Mouse (Mus musculus): ENCODE measurements around the gene Fgfr1op. TPM values are rescaled to one million over a fixed set of nuclear protein-coding genes. Genes with fewer than 3 reads are reported as not detected.
"Not testable (repeated sequence)": the region's sequence is repeated elsewhere in the genome, so short reads cannot be mapped to it uniquely, and the experiment has no call there.

The Fgfr1op gene
- total RNA-seq, 1 experiment from 2014 or later, result 71.3 TPM

DNA sequence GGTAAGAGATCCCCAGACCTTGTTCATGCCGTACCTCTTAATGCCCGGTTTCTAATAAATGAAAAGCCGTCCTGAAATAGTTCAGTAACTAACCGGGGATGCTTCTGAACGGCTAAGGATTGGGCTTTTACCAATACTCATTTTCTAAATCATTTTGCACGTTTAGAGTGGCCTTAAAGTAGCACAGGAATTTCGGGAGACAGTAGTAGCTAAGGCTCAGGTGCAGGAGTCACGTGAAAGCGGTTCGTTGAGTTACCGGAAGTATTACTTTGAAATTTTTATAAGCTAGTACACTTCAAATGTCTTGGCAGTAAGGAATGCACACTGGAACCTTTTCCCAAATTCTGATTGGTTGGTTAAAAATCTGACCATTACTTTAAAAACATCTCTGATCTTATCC lies 676 bp downstream of the Fgfr1op start:
- ATAC-seq (ENCODE audit: extremely low read depth, insufficient number of reproducible peaks, low FRiP score, poor library complexity, severe bottlenecking), result not testable (repeated sequence)

DNA sequence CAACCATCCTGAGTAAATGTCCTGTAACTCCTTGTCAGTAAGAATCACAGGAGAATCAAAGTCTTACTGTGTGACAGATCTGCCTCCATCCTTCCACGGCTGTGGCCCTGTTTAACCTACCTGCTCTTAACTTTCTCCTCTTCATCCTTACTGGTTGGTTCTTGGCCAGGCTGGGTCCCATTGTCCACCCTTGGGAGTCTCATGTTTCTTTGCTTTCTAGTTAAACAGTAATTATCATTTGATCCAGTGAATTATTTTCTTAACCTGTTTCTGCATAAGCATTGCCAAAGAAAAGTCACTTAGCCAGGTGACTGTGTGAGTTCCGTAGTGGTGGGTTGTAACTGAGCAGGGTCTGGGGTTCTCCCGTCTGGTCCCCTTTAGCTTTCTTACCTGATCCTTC lies 1.2 kb downstream of the Fgfr1op start:
- ATAC-seq (ENCODE audit: extremely low read depth, insufficient number of reproducible peaks, low FRiP score, poor library complexity, severe bottlenecking), result not testable (repeated sequence)

DNA sequence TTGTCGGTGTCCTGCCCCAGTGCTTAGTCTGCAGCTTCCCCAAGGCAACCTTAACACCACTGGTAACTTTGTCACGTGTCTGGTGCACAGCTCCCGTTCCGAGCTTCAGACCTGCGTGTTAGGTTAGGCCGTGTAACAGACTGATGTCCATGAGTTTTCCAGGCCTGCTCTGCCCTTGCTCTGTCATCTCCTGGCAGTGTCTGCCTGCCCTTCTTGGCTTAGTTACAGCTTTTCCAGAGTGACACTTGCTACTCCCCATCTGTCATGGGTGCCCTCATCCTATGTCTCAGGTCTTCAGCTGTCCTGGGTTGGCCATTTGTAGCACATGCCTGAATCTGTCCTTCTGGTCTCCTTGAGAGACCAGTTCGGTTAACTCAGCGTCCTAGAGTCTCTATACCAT lies 2.1 kb downstream of the Fgfr1op start:
- not testable (repeated sequence) for ATAC-seq (ENCODE audit: extremely low read depth, insufficient number of reproducible peaks, low FRiP score, poor library complexity, severe bottlenecking)

DNA sequence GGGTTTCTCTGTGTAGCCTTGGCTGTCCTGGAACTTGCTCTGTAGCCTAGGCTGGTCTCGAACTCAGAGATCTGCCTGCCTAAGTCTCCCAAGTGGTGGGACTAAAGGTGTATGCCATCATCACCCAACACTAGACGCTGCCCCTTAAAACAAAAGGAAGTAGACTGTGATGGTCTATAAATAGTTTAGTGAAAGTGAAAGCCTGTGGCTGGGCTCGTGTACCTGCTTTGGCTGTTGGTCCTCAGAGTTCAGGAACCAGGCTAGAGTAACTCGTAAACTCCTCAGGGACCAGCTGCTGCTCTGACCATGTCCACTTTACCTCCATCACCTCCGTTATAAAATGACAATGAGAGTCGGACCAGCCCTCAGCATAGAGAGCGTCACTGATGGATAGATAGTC lies 5.0 kb downstream of the Fgfr1op start:
- ATAC-seq (ENCODE audit: extremely low read depth, insufficient number of reproducible peaks, low FRiP score, poor library complexity, severe bottlenecking), result peak; percentile 65

DNA sequence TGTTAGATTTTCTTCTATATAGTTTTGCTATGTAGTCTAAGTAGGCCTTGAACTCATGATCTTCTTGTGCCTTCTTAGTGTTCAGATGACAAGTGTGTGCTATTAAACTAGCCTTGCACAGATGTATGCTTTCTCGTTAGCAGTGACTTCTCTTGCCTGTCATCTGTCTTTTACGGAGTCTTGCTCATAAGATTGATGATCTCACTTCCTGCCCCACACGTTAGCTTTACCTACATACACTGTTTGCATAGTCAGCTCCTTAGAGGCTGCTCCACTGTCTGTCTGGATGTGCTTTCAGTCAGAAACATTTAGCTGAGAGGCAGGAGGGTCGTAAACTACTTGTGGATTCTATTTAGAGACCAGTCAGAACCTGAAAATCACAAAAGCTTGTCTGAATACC lies 5.8 kb downstream of the Fgfr1op start:
- peak; percentile 33; the same call in 1 of the 2 replicates for ATAC-seq (ENCODE audit: extremely low read depth, insufficient number of reproducible peaks, low FRiP score, poor library complexity, severe bottlenecking)

DNA sequence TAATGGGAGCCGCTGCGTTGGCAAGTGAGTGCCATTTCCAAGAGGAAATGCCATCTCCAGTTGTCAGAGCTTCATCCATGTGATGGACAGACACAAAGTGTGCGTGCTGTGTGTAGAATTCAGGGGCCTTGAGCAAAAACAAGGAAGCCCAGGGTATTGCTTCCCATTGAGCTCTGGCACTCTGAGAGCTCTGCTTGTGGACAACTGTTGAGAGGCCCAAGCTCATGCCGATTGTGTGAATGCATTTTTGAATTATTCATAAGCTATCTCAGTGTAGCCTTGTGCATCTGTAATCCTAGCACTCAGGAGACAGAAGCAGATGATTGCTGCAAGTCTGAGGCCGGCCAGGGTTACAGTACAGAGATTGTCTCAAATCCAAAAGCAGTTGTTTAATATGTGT lies 11.8 kb downstream of the Fgfr1op start:
- no peak for ATAC-seq (ENCODE audit: extremely low read depth, insufficient number of reproducible peaks, low FRiP score, poor library complexity, severe bottlenecking)

DNA sequence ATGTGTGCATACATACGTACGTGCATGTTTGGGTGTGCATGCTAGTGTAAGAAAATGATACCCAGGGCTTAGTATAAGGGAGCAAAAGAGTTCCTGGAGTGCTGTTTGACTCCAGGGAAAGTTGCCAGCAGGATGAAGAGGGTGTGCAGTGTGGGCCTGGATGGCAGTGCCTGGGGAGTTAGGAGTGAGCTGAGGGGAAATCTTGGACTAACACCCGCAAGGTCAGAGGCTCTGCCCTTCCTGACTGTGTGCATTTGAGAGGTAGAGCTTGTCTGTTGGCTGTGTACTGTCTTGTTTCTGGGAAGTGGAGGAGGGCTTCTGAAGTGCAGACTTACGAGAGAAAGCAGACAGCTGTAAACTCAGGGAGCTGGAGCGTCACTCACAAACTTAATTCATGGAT lies 18.5 kb downstream of the Fgfr1op start:
- ATAC-seq (ENCODE audit: extremely low read depth, insufficient number of reproducible peaks, low FRiP score, poor library complexity, severe bottlenecking), result no peak

DNA sequence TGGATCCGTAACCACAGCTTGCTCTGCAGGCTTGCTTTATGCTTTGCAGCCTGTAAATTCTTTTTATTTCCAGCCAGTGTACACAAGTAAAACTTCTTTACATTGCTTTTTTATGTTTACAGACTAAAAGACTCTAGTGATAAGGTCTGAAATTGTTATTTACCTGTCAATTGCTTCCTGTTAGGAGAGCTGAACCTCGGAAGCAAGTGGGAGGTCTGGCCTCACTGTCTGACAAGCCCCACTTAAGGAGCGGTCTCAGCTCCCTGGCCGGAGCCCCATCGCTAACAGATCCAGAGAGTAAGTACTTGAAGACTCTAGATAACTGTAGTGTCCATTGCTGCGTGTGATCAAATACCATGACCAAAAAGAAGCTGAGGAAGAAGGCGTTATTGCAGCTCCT lies 18.9 kb downstream of the Fgfr1op start:
- no peak for ATAC-seq (ENCODE audit: extremely low read depth, insufficient number of reproducible peaks, low FRiP score, poor library complexity, severe bottlenecking)

DNA sequence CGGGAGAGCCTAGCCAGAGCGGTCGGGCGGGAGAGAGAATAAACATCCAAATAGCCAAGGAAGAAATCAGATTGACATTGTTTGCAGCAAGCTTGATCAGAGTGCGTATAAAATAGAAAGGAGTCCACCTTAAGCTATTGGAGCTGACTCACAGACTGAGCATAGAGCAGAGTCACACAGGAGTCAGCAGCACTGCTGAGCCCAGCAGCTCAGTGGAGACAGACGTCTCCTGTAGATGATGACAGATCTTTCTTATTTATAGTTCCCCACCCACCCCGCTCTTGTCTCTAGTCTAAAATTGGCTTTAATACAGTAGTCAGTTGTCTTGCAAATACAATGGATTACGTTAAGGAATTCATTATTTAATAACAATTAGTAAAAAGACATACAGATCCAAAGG lies 28.4 kb downstream of the Fgfr1op start:
- ATAC-seq (ENCODE audit: extremely low read depth, insufficient number of reproducible peaks, low FRiP score, poor library complexity, severe bottlenecking), result no peak

DNA sequence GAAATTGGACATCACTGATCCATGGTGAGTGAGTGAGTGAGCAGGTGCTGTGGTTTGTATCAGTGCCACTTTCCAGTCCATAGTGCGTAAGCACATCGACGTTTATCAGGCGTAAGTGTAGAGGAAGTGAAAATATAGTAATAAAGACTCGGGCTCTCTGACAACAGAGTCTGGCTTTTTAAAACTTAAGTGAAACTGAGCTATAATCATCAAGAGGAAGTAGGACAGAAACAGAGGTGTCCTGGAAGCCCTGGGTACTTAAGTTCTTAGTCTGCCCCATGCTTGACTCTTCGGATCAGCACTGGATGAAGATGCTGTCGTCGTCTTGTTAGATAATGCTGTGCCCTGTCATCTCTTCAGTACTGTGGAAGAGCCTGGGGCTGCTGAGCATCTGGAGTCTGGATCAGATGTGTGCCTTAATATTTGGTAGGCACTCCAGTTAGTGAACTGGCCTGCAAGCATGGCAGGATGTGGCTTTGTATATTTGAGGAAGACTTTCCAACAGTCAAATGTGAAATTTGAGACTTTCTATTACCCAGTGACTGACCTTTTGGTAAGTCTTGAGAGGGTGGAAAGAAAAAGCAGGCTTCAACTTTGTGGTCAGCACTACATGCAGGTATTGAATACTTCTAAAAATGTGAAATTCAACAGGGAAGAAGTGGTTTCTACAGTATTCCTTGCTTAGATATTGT lies 30.5 kb downstream of the Fgfr1op start:
- ATAC-seq (ENCODE audit: extremely low read depth, insufficient number of reproducible peaks, low FRiP score, poor library complexity, severe bottlenecking), result peak; percentile 78

DNA sequence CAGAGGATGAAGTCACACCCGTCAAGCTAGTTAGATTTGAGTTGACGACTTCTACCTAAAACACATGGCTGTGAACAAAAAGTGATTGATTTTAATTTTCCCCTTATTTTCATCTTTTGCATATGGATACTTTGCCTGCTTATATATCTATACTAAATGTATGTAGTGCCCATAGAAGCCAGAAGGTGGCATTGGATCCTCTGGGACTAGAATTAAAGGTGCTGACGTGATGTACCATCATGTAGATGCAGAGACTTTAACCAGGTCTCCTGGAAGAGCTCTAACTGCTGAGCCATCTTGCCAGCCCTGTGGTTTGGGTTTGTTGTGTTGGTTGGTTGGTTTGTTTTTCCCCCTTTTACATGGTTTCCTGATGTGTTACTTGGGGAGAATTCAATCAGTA lies 32.4 kb downstream of the Fgfr1op start:
- peak; percentile 69 for ATAC-seq (ENCODE audit: extremely low read depth, insufficient number of reproducible peaks, low FRiP score, poor library complexity, severe bottlenecking)

DNA sequence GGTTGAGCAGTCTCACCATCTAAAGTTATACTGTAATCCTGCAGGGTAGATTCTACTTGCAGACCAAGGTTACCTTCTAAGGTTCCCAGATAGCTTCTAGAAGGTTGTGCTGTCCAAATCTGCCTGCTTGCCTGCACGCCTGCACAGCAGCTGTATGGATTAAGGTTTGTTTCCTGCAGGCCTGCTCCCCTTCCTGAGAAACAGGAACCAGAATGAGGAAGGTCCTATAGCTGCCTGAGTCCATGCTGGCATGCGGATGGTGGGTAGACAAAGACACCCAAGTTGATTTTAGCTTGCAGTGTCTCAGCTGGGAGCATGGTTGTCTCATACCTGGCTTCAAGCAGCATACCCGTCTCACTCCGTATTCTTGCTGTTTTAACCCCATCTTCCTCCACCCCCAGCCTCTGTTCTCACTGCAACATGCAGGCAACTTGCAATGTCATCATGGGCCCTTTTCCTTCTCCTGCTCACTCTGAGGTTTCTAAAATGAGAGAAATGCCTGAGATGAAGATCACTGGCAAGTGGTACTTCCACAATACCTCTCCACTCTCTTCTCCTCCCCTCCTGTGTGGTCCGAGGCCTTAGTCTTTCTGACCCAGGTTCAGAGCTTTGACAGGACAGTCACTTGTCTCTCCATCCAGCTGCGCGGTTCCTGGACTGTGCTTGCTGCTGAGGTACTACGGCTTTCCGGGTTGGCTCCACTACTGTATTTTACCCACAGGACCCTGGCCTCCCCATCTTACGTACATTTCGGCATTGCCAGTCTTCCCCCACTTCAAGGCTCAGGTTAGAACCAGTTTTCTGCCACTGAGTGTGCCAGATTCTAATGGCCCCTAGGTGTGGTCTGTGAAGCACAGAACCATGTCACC lies 34.0 kb downstream of the Fgfr1op start:
- peak; percentile 40; the same call in 1 of the 2 replicates for ATAC-seq (ENCODE audit: extremely low read depth, insufficient number of reproducible peaks, low FRiP score, poor library complexity, severe bottlenecking)

DNA sequence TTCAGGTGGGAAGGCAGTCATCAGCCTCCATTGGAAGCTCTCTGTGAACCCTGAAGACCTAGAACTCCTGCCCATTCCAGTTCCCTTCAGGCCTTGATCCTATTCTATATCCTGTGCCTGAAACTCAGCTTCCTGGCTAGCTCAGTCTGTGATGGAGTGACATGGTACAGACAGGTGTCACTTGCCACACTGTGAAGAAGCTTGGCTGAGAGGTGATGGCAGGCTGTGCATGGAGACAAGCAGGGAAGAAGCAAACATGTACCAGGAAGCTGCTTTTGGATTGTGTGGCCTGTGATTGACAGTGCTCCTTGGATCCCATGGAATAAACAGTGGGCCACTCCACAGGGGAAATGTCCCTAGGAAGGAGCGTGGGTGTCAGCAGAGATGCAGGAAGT lies 34.6 kb downstream of the Fgfr1op start:
- ATAC-seq (ENCODE audit: extremely low read depth, insufficient number of reproducible peaks, low FRiP score, poor library complexity, severe bottlenecking), result no peak

DNA sequence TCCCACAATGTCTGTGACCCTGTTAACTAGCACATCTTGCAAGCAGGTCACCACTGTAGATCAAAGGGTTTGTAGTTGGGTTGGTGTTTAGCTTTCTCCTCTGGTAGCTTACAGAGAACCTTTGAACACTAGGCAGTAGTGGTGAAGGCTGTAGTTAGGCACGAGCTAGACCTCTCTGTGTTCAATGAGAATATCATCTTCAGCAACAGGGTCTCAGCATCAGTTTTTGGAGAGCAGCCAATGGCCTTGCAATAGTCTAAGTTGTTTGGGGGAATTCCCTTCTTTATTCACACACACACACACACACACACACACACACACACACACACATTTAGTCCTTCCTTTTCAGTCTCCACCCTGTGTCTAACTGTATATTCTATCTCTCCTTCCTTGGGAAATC lies 38.2 kb downstream of the Fgfr1op start:
- ATAC-seq (ENCODE audit: extremely low read depth, insufficient number of reproducible peaks, low FRiP score, poor library complexity, severe bottlenecking), result no peak

DNA sequence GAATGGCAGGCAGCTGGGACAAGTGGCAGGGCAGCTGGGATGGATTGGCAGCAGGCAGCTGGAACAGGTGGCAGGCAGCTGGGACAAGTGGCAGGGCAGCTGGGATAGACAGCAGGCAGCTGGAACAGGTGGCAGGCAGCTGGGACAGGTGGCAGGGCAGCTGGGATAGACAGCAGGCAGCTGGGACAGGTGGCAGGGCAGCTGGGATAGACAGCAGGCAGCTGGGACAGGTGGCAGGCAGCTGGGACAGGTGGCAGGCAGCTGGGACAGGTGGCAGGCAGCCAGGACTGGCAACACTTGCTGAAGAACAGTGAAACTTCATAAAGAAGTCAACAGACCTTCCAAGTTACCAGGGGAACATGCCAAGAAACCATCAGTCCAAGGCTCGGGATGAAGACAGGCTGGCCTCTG lies 39.9 kb downstream of the Fgfr1op start:
- not testable (repeated sequence) for ATAC-seq (ENCODE audit: extremely low read depth, insufficient number of reproducible peaks, low FRiP score, poor library complexity, severe bottlenecking)

DNA sequence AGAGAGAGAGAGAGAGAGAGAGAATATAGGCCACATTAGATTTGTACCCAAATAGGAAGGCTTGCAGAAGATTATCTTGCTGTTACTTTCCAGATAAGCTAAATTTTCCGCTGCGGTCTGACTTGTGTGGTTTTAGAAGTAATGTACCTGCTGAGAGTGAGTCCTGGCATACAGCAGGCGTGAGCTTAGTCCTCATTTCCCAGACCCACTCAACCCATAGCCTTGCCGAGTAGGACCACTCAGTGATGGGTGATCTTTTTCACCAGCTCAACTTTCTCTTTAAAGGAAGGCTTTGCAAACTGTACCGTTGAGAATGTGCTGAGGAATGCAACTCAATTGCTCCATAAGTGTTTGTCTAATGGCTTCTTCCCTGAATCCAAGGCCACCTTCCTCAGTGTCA lies 41.4 kb downstream of the Fgfr1op start:
- ATAC-seq (ENCODE audit: extremely low read depth, insufficient number of reproducible peaks, low FRiP score, poor library complexity, severe bottlenecking), result no peak

DNA sequence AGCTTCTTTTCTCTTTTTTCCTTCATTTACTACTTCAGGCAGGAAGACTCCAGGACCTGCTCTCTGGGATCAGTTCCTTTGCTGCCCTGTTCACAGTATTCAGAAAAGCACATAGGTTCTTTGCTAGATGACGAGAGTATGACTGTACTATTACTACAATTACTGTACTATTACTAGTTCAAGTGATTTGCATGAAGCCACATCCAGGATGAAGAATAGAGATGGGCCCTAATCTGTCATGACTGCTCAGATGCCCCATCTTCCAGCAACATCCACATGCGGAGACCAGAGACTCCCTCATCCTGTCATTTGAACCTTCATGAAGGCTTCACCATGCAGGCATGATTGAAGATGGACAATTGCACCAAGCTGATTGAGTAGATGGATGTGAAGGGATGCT lies 44.4 kb downstream of the Fgfr1op start:
- ATAC-seq (ENCODE audit: extremely low read depth, insufficient number of reproducible peaks, low FRiP score, poor library complexity, severe bottlenecking), result no peak

DNA sequence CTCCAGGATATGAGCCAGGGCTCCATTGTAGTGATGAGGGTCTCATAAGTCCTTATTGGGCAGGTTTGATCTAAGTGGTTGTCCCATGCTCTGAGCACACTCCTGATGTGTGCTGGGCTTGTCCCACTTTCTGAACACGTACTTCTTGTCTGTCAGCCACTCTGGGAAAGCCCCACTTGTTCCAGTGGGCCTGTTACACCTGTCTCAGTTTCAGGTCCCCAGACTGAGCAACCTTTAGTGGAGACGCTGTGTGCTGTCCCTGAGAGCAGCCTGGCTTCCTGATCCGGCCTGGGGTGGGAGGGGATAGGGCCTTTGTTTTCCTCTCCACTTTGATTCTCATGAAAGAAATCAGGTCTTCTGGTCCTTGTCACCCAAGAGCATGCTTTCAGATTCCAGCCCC lies 44.9 kb downstream of the Fgfr1op start:
- peak; percentile 14; the same call in 1 of the 2 replicates for ATAC-seq (ENCODE audit: extremely low read depth, insufficient number of reproducible peaks, low FRiP score, poor library complexity, severe bottlenecking)

DNA sequence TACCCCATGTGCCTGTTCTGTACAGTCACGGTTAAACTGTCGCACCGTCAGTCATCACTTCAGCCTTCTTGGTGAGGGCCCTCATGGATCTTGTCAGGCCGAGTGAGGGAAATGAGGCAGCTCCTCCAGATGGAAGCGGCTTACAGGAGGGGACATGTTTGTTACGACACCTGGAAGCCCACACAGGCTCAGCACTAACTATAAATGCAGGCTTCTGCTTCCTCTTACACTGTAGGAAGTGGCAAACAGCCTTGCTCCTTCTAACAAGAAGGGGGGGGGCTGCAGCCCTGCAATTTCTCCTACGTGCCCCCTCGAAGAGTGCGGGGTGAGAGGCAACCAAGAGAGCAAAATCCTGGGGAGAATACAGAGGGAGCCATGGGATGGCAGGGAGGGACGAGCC lies 45.4 kb downstream of the Fgfr1op start:
- 0 out of 2 replicates have a peak, but pooled peaks have one; percentile 20 for ATAC-seq (ENCODE audit: extremely low read depth, insufficient number of reproducible peaks, low FRiP score, poor library complexity, severe bottlenecking)

DNA sequence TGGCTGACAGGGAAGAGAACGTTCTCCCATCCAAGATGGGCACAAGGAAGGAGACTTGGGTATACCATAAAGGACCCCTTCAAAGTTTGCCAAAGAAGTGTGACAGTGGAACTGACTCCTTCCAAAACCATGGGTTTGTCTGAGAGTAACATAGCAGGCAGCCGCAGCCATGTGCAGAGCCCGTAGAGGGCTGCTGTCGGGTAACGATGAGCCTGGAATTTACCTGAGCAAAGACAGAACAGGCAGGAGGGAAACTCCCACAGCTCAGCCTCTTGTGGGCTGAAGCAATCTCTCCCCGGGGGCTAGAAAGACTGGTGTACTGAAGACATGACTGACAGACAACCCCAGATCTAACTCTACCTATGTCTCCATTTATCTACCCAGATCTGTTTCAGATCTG lies 46.1 kb downstream of the Fgfr1op start:
- ATAC-seq (ENCODE audit: extremely low read depth, insufficient number of reproducible peaks, low FRiP score, poor library complexity, severe bottlenecking), result no peak

Data from neutrophil, adult 5-6 weeks (primary cell).